Mouse (Mus musculus): ENCODE measurements around the gene Bglap.
"Not testable (repeated sequence)": the region's sequence is repeated elsewhere in the genome, so short reads cannot be mapped to it uniquely, and the experiment has no call there.

Bglap gene

GRCm38 (mm10) chr3:88393776-88394375, 9.6 kb upstream of the Bglap start:
- no peak for DNase-seq

DNA sequence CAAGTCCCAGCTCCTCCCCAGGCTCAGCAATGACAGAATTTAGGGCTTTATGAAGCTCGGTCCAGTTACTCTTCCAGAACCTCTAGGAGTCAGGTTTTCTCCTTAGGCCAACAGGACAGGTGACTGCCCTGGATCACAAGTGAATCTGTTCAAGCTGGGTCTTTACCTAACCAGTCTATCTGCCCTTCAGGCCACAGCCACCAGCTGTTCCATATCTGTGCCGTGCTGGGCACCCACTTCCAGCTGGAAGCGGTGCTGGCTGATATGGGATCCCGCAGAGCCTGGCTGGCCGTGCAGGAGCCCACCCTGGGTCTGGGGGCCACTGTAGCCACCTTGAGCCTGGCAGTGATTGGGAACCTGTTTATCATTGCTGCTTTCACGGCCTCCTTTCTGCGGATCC, 1.9 kb downstream of the Bglap start:
- not testable (repeated sequence) for DNase-seq

- DNase-seq = not testable (repeated sequence)
Observed at GRCm38 (mm10) chr3:88381389-88382315, 2.6 kb downstream of the Bglap start.

GRCm38 (mm10) chr3:88378599-88378998, 5.7 kb downstream of the Bglap start, which contains the start of gene Bglap2:
TSS of gene Bglap2 (minus strand) at chr3:88378699.
- not testable (repeated sequence) for DNase-seq

DNA sequence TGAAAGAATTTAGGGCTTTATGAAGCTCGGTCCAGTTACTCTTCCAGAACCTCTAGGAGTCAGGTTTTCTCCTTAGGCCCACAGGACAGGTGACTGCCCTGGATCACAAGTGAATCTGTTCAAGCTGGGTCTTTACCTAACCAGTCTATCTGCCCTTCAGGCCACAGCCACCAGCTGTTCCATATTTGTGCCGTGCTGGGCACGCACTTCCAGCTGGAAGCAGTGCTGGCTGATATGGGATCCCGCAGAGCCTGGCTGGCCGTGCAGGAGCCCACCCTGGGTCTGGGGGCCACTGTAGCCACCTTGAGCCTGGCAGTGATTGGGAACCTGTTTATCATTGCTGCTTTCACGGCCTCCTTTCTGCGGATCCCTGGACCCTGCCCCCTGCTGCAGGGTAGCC, 7.6 kb downstream of the Bglap start:
- not testable (repeated sequence) for DNase-seq

- not testable (repeated sequence) for DNase-seq
Observed at GRCm38 (mm10) chr3:88375750-88376626, 8.3 kb downstream of the Bglap start.

- not testable (repeated sequence) for DNase-seq
Observed at GRCm38 (mm10) chr3:88372643-88373042, 11.6 kb downstream of the Bglap start, which contains the start of gene Bglap3. TSS of gene Bglap3 (minus strand) at chr3:88372743.

DNA sequence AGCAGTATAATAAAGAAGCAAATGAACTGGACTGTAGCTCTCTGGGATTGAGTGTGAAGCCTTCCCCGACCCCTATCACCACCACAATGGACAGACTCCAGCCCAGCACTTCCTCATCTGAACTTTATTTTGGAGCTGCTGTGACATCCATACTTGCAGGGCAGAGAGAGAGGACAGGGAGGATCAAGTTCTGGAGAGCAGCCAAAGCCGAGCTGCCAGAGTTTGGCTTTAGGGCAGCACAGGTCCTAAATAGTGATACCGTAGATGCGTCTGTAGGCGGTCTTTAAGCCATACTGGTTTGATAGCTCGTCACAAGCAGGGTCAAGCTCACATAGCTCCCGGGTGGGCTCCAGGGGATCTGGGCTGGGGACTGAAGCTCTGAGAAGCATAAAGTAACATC, 15.8 kb downstream of the Bglap start:
- not testable (repeated sequence) for DNase-seq

- not testable (repeated sequence) for DNase-seq
Observed at GRCm38 (mm10) chr3:88367517-88367916, 16.7 kb downstream of the Bglap start.

DNA sequence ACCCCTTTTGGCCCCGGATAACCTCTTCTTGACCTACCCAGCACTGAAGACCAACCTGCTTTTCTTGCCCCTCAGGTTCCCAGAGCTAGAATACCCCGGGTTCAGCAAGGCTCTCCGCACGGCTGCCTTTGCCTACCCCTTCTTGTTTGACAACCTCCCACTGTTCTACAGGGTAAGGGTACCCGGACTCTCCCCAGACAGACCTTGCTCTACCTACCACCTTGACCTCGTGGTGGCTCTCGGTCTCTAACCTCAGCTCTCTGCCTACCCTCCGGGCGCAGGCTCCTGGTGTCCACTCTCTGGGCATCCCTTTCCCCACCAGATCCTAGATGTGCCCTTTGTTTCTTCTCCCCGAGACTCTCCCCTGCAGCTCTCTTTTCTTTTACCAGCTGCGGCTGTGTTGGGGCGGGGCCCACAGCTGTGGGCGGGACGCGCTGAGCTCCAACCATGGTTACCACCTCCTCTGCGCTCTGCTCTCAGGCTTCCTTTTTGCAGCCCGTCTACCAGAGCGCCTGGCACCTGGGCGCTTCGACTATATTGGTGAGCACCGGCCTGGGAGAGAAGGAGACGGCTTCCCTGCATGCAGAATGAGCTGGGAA, 17.3 kb downstream of the Bglap start:
- peak; percentile 53 for DNase-seq

DNA sequence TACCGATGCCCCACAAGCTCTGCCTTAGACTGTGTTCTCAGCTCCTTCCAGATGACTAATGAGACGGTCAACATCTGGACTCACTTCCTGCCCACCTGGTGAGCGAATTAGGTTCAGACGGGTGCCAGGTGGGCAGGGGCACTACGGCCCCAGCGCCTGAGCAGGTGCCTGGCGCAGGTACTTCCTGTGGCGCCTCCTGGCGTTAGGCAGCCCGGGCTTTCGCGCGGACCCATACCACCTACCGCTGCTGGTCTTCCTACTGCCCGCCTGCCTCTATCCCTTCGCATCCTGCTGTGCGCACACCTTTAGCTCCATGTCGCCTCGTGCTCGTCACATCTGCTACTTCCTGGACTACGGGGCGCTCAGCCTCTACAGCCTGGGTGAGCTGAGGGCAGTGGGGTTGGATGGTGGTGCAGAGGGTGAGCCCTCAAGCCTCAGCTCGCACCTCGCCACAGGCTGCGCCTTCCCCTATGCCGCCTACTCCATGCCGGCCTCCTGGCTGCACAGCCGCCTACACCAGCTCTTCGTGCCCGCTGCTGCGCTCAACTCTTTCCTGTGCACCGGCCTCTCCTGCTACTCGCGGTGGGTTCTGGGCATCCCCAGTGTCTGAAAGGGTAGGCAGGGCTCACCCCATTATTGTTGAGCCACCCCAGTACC, 18.4 kb downstream of the Bglap start:
- no peak for DNase-seq

- DNase-seq = no peak
Observed at GRCm38 (mm10) chr3:88364337-88364736, 19.9 kb downstream of the Bglap start, which contains the start of gene Paqr6. TSS of gene Paqr6 (plus strand) at chr3:88364584.

DNA sequence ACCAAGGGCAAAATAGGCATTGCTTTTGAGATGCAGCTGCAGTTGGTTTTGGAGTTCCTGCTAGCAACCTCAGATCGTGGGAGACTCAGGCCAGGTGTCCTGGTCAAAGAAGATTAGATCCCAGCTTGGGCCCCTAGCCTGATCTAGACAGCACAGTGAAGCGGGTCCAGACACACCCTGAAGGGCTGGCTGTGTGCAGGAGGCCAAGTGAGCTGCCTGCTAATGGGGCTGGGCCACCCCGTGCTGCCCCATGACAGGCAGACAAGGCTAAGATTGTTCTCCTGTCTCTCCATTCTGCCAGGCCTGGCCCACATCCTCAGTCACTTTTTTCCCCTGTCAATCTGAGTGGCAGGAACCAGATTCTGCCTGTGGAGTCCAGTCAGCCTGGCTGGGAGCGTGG, 20.6 kb downstream of the Bglap start:
- DNase-seq = no peak

DNA sequence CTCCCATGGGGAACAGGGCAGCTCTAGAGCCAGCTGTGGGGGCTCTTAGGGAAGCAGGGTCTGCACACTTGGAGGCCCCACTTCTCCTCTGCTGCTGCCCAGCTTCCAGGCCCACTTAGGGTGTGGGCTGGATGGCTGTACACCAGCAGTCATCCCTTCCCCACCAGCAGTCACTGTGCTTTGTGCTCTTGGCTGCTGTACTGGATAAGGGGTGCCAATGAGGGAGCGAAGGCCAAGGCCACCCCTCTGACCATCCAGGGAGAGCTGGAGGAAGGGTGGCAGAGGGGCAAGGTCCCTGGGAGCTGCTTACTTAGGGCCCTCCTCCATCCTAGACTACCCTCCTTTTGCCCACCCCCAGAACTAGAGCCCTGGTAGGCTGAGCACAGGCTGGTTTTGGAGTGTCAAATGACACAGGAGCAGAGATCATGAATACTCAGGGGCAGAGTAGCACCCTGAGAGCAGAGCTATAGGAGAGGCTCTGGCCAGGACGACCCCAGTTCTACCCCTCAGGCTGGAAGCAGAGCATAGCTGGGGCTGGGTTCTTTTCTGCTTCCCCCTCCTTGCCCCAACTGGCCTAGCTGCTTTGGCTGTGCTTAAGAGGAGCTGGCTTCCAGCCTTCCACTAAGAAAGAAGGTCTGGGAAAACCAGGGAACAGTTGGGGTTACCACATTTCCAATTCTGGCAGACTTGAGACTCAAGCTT, 22.5 kb downstream of the Bglap start:
- no peak for DNase-seq

DNA sequence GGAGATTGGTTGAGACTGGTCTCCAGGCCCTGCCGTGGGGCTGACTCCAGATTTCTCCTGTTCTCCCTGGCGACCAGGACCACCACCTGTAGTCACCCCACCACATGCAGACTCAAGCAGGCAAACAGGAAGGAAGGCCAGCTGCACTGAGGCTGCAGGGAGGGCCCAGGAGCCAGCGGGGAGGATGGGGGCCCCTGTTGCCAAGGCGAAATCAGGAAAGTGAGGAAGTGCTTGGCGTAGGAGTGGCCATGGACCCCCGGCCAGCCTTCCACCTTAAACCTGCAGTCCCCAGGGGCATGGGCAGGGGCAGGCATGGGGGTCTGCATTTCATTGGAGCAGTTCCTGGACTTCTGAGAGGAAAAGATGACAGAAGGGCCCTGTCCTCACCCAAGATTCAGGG, 23.2 kb downstream of the Bglap start:
- DNase-seq = no peak

DNA sequence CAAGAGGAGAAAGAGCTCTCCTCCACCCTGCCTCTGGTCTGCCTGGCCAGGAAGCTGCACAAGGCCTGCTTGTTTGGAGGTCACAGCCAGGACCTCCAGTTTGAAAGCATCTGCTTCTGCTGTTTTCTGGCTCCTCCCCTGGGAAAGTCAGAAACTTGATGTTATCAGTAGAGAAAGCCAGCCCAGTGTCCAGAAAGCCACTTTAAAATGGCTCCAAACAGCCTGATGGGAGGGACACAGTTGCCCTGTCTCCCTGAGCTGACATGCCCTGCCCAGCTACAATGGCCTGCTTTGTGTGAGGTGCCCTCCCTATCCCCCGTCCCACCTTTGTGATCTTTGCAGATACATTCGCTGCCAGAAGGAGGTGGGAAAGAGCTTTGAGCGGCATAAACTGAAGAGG, 24.3 kb downstream of the Bglap start:
- DNase-seq = no peak

DNA sequence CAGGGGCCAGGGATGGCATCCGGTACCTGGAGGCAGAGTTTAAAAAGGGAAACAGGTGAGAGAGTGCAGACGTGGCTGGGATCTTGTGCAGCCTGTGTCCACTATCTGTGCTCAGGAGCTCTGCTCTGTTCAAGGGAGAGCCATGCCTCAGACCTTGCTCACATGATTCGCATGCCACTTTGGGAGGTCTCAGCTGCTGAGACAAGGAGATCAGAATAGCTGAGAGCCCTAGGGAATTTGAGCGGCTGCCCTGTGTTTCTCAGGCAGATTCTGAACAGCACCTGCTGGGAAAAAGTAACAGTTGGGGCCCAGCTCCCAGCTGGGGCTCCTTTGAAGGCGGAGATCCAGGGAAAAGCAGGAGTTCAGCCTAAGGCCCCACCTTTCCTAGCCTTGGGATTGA, 24.7 kb downstream of the Bglap start:
- DNase-seq = no peak

GRCm38 (mm10) chr3:88354396-88355165, 29.7 kb downstream of the Bglap start:
- no peak for DNase-seq

- no peak for DNase-seq
Observed at GRCm38 (mm10) chr3:88352907-88353306, 31.4 kb downstream of the Bglap start.

GRCm38 (mm10) chr3:88350732-88351131, 33.5 kb downstream of the Bglap start:
- no peak for DNase-seq

DNA sequence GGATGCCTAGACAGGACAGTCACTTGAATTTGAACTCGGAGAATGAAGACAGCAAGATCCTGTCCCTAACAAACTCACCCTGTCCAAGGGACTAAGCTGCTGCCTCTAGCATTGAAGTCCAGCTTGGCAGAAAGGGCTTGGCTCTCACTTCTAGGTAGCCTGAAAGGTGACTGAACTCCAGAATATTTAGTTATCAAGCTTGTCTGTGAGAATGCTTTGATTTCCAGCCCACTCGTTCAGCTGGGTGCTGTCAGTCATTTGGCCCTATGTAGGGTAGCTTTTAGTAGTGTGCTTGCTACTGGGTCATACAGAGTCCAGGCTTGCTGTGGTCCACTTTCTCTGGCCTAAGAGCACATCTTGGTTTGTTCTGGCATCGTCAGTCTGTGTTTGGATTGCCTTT, 45.3 kb downstream of the Bglap start:
- no peak for DNase-seq
